Mouse (Mus musculus) urinary bladder, postnatal 36 days (tissue): ENCODE measurements at regions not wholly inside any gene's neighbourhood (a gene's known extent, or its start where the extent isn't known, plus 50 kb on each side); places are given as distances from the start of the nearest gene placed in this dataset.

Source experiments
- DNase-seq, 2 experiments: peaks; one replicate each; pipeline ENCODE4 v3.0.0; 2022; ENCODE audit warnings: low spot score in 2 of 2, mixed read lengths in 1 of 2

DNA sequence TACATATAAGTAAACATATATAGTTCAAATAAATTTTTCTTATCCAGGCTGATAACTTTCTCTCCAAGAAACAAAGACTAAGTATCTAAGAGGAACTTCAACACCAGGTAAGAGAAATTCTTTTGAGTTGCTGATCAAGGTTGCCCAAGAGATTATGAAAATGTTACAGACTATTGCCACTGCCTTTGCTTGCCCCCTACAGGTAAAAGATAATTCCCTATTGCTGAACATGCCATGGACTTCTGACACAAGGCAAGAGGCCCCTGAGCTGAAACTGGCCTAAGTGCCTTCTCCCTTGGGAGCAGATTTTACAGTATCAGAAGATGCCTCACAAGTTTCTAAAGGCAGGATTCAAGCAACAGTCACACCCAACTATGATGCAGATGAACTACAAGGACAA is 2914.2 kb upstream of the Gm6569 start:
- DNase-seq: no peak

DNA sequence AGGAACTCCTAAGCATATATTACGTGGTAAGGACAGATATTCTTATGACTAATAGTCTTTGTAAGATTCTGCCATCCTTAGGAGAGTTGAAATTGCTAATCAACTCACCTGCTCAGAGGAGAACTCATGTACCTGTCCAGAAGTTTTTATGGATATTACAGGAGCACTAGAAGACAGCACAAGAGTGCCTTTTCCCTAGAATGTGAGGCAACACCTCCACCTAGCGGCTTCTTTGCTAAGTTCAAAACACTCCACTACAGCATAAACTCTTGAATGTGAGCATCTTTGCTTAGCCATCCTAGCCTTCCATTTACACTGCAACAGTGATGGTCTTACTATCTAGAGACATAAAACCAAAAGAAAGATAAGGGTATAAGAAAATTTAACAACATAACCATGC is 2913.5 kb upstream of the Gm6569 start:
- DNase-seq: peak; percentile 3 to 9
